ENCODE assay signal across 8 mouse cellular contexts in the genomic region with DNA sequence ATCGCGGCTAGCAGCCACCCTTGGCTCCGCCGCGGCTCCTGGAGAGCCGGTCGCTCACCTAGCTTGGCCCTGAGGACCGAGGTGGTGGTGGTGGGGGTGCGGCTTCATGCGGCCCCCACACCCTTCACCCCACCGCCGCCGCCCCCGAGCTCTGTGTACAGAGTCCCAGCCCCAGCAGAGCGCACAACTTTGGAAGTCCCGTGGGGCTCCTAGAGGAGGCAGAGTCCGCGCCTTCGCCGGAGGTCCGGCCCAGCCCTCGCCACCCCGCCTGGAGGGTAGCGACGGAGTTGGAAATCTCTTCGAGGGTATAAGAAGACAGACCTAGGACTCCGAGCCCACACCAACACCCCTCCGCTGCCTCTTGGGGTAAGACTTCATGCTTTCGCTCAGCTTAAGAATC. TPM values are rescaled to one million over a fixed set of nuclear protein-coding genes. Genes with fewer than 3 reads are reported as not detected.
A peak's percentile ranks its signal among the peaks of the same experiment; 100 is the strongest.
DNase-seq lines count a peak whose midpoint lies in the region; ATAC-seq and TF ChIP-seq lines count a peak whose summit lies in the region.

No protein-coding gene starts in this region.

- H3K4me2 ChIP-seq in heart, embryonic 14.5 days (ENCODE audit: low read length): peak overlapping the region; percentile 100
- H3K4me2 ChIP-seq in liver, embryonic 14.5 days (ENCODE audit: low read depth): peak overlapping the region; percentile 51

- H3K9ac ChIP-seq in heart, embryonic 14.5 days (ENCODE audit: low read length): peak overlapping the region; percentile 62
- H3K9ac ChIP-seq in liver, embryonic 14.5 days (replicated peaks): no peak overlapping the region

- H3K36me3 ChIP-seq in heart, embryonic 14.5 days (ENCODE audit: control insufficient read depth, insufficient read depth, low read length): no peaks in the 10 kb centered on the region
- H3K36me3 ChIP-seq in liver, embryonic 14.5 days (replicated peaks; ENCODE audit: control insufficient read depth, insufficient read depth, low read depth): no peaks in the 10 kb centered on the region

- WGBS in heart, embryonic 14.5 days: under 1% methylated on average over 29 of the region's 29 CpGs
- 3% methylated on average over 27 of the region's 29 CpGs for WGBS in liver, embryonic 14.5 days (ENCODE audit: insufficient replicate concordance)

- peaks cover 20 to 34% of the 10 kb centered on the region in 2 experiments for H3K4me1 ChIP-seq in heart, embryonic 14.5 days (ENCODE audit: control insufficient read depth in 2 of 2, insufficient read depth in 2 of 2, low read length in 2 of 2)
- no peaks in the 10 kb centered on the region; a peak in 1 of 4 replicates for H3K4me1 ChIP-seq in liver, embryonic 14.5 days (replicated peaks; ENCODE audit: control insufficient read depth in 2 of 2, insufficient read depth in 2 of 2, low read length in 1 of 2)

- H3K27me3 ChIP-seq in heart, embryonic 14.5 days (ENCODE audit: control insufficient read depth, insufficient read depth, low read length): peaks cover 59% of the 10 kb centered on the region
- H3K27me3 ChIP-seq in liver, embryonic 14.5 days (ENCODE audit: control insufficient read depth, insufficient read depth, low read length): peaks cover 71% of the 10 kb centered on the region

- no peak overlapping the region for H3K27ac ChIP-seq in heart, embryonic 14.5 days (replicated peaks in 1 of 2; ENCODE audit: control insufficient read depth in 1 of 2, insufficient read depth in 1 of 2, low read depth in 2 of 2, low read length in 2 of 2)
- H3K27ac ChIP-seq in liver, embryonic 14.5 days: no peak overlapping the region

- no peak for TF ChIP-seq EP300 in liver, embryonic 14.5 days (IDR thresholded peaks at IDR 0.05; ENCODE audit: low read depth)

- H3K4me3 ChIP-seq in heart, embryonic 14.5 days (ENCODE audit: control insufficient read depth in 1 of 2, insufficient read depth in 1 of 2, low read depth in 1 of 2, low read length in 2 of 2): peak overlapping the region; percentile 55 to 59
- H3K4me3 ChIP-seq in liver, embryonic 14.5 days (ENCODE audit: insufficient read depth in 1 of 2, low read depth in 2 of 2, low read length in 2 of 2): peak overlapping the region in 1 of 2 experiments; percentile 32; a peak in 2 of 4 replicates

- ATAC-seq in heart, embryonic 14.5 days (ENCODE audit: insufficient number of reproducible peaks, insufficient read depth, low FRiP score, low read depth): no peak
- no peak for ATAC-seq in liver, embryonic 14.5 days (ENCODE audit: insufficient read depth)
- ATAC-seq in megakaryocyte-erythroid progenitor cell, adult 5-6 weeks (replicated peaks; ENCODE audit: low FRiP score, low TSS enrichment, poor library complexity, severe bottlenecking): no peak

- peak; percentile 29 for DNase-seq in gastrocnemius, postnatal 10 days
- DNase-seq in gastrocnemius, postnatal 25 days: no peak
- DNase-seq in spleen, postnatal 10 days (ENCODE audit: low spot score in 2 of 2): peak; percentile 7 to 19
- DNase-seq in spleen, postnatal 4 days (ENCODE audit: low spot score in 2 of 2): no peak
- no peak for DNase-seq in liver, embryonic 14.5 days (ENCODE audit: low read depth in 3 of 3, low spot score in 3 of 3)
- no peak for DNase-seq in spleen, postnatal 36 days (ENCODE audit: low spot score in 2 of 2)

- no peak for TF ChIP-seq CTCF in liver, embryonic 14.5 days (IDR thresholded peaks at IDR 0.05; ENCODE audit: low read depth)

- H3K9me3 ChIP-seq in heart, embryonic 14.5 days (ENCODE audit: control insufficient read depth, low read length): no peaks in the 10 kb centered on the region
- H3K9me3 ChIP-seq in liver, embryonic 14.5 days (ENCODE audit: control insufficient read depth, low read length): no peaks in the 10 kb centered on the region

RNA-seq across cellular contexts. Expression of a gene that starts 1.5 kb away (rescaled TPM):
- 1 to 10 TPM in 1 of 2 experiments, under 1 TPM in 1; 0.94 to 1.3 TPM for total RNA-seq in gastrocnemius, postnatal 10 days (2021)
- under 1 TPM; 0.49 to 0.64 TPM for total RNA-seq in gastrocnemius, postnatal 25 days (2021)
- polyA plus RNA-seq in heart, embryonic 14.5 days (2014; fragmentation: Nextera tagmentation; extraction: Ambion mirVana): not detected in 2 replicates
- polyA plus RNA-seq in liver, embryonic 14.5 days (2012; rRNA removed): 0.09 and 0.11 TPM in 2 replicates
- 0.04 and 0.10 TPM in 2 replicates for polyA plus RNA-seq in liver, embryonic 14.5 days (2014; fragmentation: Nextera tagmentation; extraction: Ambion mirVana)
- total RNA-seq in megakaryocyte-erythroid progenitor cell, adult 5-6 weeks (2014; fragmentation: Nextera tagmentation): not detected in 2 replicates
- 0.27 and 0.42 TPM in 2 replicates for total RNA-seq in megakaryocyte-erythroid progenitor cell, adult 5-6 weeks (2017)

Comparison
In these comparisons a context has a peak if more than half of its experiments do, and no peak if none do; other contexts are left out.
1. DNase-seq: peak in gastrocnemius, postnatal 10 days (single experiment) and spleen, postnatal 10 days (2 of 2); none in gastrocnemius, postnatal 25 days (single experiment), spleen, postnatal 4 days (0 of 2), liver, embryonic 14.5 days (0 of 3) and spleen, postnatal 36 days (0 of 2).